Mouse (Mus musculus): Measurements from ENCODE around the gene Gopc.
"Not testable (repeated sequence)": the region's sequence is repeated elsewhere in the genome, so short reads cannot be mapped to it uniquely, and the experiment has no call there.

Gopc gene

DNA sequence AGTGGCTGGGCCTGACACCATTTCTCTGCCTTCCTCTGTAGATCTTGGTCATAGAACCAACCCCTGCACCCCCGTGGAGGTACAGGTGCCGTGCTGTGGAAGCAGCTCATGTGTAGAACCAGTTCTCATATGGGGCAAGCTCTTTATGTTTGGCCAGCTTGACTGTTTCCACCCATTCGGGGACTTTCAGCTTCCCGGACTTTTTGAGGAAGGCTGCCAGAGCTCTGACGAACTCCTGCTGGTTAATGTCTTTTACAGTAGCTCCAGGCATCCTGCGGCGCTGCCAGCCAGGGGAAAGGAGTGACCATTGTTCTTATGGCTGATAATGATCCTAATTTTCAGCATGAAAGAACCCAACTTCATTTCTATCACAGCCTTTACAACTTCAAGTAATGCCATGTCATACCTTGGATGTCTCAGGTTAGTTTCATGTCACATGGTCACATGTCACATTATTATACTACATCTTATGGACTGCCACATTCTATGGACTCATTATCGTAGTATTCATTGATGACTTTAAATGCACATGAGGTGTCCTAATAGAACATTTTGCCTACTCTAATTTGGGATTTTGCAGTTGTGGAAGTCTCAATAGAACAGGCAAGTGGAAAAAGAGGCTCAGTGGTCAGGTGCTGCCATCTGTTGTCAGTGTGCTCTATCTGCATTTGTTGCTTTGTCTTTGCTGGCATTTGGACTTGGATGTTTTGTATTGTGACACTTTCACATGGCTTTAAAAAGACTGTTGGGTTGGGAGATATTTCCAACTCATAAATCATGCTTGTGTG is 3.1 kb upstream of the Gopc start:
- peak; percentile 40 for DNase-seq

- no peak for DNase-seq
These were observed 1.6 kb upstream of the Gopc start for GRCm38 (mm10) chr10:52383522-52383921.

DNA sequence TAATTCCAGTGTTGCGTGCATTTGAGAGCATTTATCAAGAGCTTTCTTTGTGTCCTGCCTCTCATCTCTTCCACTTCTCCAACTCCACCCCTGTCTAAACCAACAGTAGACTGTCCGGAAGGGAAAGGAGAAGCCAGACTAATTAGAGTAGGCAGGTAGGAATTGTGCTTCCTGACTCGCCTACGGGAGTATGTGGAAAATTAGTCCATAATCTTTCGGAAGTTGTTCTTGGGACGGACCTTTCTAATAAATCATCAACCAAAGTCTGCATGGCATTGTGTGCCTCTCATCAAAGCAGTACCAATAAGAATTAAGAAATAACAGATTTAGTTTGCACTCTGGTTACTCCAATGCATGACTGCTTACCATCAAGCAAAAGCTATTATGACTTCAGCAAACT is 1.1 kb upstream of the Gopc start:
- no peak for DNase-seq

GRCm38 (mm10) chr10:52381321-52381801 is 563 bp downstream of the Gopc start:
- DNase-seq: no peak

DNA sequence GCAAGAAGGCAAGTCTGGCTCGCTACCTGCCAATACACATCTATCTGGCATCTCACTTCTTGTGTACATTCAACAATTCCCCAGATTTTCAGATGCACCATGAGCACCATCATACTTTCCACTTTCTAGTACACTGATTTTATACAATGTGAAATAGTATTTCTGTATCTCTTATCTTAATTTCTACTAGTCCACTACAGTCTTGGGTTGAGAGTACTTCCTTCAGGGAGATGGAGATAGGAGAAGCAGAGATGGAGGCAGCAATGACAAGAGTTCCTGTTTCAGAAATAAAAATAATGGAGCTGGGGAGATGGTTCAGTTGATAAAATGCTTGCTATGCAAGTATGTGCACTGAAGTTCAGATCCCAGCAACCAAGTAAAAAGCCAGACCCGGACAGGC is 4.1 kb downstream of the Gopc start:
- DNase-seq: no peak

- DNase-seq: no peak
These were observed 5.5 kb downstream of the Gopc start for GRCm38 (mm10) chr10:52376422-52376821.

DNA sequence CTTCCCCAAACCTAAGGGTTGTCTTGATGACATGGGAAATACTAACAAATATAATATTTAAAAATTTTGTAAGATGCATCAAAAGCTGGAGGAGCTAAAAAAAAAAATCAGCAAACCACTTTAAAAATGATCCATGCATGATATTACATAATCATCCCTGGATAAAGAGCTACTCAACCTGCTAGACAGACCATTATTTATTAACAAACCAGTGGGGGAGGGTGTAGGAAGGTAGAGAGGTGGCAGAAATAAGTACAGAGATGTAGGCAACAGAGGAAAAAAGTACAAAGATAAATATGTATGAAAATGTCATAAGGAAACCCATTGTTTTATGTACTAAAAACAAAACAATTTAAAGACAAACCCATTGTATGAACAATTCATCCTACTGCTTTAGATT is 7.3 kb downstream of the Gopc start:
- DNase-seq: no peak

DNA sequence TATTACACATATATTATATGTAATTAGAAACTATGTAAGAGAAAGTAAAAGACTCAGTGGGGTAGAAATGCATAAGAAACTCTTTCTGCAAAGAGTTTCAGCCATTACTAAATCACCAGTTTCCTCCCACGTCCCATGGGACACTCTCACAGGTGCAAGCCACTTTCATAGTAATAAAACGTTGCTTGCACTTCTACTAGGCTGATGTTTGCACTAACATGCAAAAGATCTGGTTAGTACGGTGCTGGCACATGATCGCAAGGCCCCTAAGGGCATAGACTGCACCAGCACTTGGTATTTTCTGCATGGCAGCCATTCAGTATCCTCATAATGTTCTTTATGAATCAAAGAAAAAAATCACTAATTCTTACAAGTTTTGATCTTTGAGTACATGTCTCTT is 8.1 kb downstream of the Gopc start:
- no peak for DNase-seq

DNA sequence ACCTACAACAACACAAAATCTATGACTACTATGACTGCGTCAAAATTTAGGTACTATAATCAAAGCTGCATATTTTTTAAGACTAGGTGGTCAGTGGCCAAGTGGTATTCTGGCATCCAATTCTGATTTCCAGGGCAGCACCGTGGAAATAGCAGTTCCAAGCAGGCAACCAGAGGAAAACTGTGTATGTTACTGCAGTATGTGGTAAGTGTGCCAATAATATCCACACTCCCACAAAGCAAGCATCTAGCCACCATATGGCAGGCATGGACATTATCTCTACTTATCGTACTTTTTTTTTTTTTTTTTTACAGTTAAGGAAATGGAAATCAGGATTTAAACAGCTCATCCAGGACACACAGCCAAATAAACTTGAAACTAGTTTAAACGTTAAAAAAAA is 13.5 kb downstream of the Gopc start:
- DNase-seq: no peak

DNA sequence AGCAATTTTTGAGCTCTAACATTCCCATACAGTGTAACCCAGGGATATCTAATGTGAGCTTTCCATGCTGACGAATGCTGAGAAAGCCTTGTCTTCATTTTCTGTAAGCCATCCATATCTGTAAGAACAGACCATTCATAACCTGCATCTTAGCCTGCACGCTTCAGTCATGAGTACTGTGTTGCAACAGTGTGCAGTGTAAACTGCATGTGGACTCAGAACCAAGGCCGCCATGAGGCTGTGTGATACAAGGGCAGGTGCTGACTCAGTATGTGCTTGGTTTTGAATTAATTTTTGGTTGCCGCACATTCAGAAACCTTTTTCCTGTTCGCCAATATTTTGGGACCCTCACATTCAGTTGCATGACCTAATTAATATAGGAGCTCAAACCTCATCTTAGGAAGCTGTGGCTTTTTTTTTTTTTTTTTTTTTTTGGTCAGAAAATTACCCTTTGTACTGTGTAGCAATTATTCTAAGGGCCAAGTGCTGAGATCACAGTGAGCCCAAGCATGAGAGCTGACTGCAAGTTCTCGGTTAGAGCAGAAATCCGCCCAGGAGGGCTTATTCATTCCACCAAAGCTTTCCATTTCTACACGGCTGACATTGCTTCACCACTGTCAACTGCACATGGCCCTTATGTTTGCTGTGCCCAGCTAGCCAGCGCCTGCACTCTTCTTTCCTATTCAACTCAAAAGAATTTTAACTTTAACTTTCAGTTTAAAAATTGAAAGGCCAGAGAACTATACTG is 20.9 kb downstream of the Gopc start:
- no peak for DNase-seq

DNA sequence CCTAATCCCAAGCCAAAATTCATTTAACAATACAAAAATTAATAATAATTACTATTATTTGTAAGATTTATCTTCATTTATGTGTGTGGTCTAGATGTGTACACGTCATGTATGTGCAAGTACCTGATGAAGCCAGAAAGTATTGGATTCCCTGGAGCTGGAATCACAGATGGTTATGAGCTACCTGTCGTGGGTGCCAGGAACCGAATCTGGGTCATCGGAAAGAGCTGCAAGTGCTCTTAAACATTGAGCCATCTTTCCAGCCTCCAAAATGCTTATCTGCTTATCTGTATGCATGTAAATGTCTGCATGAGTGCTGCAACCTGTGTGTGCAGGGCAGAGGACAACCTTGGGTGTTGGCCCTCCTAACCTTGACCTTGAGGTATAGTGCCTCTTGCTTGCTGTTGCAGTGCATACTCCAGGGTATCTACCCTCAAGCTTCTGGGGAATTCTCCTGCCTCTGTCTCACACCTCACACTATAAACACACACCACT is 21.6 kb downstream of the Gopc start:
- no peak for DNase-seq

DNA sequence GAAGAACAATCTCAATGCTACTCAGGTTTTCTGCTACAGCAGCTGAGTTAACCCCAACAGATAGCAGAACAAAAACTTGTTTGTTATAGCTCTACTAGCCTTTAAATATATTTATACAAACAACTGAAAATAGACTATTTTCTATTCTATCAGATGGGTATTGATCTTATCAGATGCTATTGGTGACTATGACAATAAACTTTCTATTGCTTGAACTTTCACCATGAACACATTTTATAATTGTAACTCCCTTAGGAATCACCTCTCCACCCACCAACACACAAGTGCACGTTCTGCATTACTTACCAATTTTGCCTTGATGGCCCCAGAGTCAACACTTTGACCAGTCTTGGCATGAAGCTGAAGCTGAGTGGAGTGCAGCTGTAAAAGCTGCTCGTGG is 23.5 kb downstream of the Gopc start, which contains the start of gene Gm26741:
Gm26741 (plus strand) TSS at position 301 of the 400 bp plus-strand sequence.
- no peak for DNase-seq

- no peak for DNase-seq
These were observed 28.7 kb downstream of the Gopc start for GRCm38 (mm10) chr10:52353184-52353583.

DNA sequence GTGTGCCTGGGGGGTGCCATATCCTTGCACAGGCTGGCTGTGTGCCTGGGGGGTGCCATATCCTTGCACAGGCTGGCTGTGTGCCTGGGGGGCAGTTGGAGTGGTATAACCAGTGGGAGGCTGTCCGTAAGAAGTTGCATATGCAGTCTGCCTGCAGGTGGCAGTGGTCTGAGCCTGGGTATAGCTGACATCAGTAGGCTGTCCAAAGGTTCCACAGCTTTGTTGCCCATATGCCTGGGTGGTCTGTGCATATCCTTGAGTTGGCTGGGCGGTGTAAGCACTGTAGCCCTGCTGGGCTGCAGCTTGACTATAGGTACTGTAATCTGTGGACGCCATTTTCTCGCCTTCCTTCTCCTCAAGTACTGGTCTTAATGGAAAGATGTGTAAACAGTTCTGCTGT is 38.6 kb downstream of the Gopc start:
- not testable (repeated sequence) for DNase-seq

GRCm38 (mm10) chr10:52331007-52331406 is 50.9 kb downstream of the Gopc start:
- peak; percentile 49 for DNase-seq

GRCm38 (mm10) chr10:52321918-52322317 is 60.0 kb downstream of the Gopc start:
- no peak for DNase-seq

DNA sequence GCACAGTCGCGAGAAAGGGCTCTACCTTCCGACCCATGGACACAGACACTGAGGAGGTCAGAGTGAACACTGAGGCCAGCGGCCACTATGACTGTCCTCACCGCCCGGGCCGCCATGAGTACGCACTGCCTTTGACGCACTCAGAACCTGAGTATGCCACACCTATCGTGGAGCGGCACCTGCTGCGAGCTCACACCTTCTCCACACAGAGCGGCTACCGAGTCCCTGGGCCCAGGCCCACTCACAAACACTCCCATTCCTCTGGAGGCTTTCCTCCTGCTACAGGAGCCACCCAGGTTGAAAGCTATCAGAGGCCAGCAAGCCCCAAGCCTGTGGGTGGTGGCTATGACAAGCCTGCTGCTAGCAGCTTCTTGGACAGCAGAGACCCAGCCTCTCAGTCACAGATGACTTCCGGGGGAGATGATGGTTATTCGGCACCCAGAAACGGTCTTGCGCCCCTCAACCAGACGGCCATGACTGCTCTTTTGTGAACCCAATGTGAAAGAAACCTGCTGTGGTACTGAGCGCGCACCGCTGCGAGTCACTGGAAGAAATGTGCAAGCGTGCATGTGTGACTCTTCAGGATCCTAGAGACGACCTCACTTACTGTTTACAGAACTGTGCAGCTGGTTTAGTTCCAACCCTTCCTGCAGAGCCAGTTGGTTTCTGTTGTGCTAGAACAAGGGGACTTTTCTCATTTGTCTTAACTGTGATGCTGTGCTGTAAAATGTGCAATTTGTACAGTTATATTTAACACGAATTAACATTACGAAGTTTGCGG is 62.2 kb downstream of the Gopc start:
- no peak for DNase-seq

DNA sequence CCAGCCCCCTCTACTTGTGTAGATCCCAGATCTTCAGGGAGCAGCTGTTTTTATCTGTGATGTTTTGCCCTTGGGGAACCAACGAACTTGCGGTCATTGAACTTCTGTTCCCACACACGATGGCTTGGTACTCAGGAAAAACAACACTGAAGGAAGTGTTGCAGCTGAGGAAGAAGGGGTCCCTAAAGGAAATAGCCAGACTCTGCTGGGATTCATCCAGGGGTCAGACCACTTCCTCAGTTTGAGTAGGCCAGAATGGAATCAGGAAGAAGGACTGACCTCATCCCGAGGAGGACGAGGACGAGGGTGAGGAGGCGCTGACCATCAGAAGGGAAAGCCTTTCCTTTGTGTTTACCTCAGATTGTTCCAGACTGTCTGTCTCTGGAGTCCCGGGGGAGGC is 72.7 kb downstream of the Gopc start:
- no peak for DNase-seq

DNA sequence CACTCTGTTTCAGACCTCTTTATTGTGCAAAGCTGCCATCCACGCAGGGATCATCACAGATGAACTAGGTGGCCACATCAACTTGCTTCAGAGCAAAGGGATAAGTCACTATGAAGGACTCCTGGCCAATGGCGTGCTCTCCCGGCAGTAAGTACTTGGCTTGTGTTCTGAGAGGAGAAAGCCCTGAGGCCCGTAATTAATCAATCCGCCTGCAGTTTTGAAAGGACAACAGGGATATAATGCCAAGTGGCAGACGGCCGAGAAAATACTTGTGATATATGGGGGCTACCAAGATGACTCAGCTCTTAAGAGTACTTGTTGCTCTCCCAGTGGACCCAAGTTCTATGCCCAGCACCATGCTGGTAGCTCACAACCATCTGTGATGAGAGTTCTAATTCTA is 77.3 kb downstream of the Gopc start:
- DNase-seq: no peak

DNA sequence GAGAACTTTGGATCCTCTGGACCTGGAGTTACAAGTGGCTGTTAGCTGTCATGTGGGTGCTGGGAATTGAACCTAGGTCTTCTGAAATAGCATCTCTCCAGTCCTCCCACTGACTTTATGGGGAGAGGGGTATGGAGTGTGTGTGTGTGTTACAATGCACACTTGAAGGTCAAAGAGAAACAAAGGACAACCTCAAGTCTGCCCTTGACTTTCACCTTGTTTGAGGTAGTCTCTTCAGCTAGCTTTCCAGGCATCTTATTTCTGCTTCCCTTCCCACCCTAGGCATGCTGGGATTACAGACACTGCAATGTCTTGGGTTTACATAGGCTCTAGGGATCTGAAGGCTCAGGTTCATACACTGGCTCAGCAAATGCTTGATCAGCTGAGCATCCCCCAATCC is 79.7 kb downstream of the Gopc start:
- no peak for DNase-seq

DNA sequence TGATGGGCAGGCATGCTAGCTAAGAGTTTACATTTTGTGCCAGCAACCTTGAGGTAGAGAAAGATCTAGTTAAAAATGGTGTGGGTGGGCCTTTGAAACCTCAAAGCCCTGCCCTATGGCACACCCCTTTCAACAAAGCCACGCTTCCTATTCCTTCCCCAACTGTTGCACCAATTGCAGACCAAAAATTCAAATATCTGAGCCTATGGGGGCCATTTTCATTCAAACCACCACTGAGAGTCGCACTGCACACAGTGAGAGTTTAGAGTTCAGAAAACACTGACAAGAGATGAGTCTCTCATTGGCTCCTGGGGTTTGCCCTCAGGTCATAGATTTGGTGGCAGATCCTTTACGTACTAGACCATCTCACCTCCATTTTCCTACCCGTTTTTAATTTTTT is 80.2 kb downstream of the Gopc start:
- no peak for DNase-seq

- DNase-seq: not testable (repeated sequence)
These were observed 83.4 kb downstream of the Gopc start for GRCm38 (mm10) chr10:52298568-52298967.

- DNase-seq: no peak
These were observed 86.0 kb downstream of the Gopc start for GRCm38 (mm10) chr10:52295934-52296333.

Data from right cerebral cortex, postnatal 4 days (tissue).